Mouse (Mus musculus) stomach, embryonic 15.5 days (tissue): Measurements from ENCODE around the gene Ildr2. TPM values are rescaled to one million over a fixed set of nuclear protein-coding genes. Genes with fewer than 3 reads are reported as not detected.

Source experiments
- ATAC-seq: fragments of 200-750 bp; cut with Nextera tagmentation; 2 replicates; pipeline ENCODE4 v1.8.0; 2017; ENCODE audit warnings: low read depth, moderate number of reproducible peaks, moderate TSS enrichment; ENCODE audit not compliant: insufficient read depth, low FRiP score
- H3K27ac ChIP-seq: fragments of 300-500 bp; sonication (generic); 2 replicates; pipeline ENCODE4 v1.5.1; 2015; ENCODE audit warnings: mild to moderate bottlenecking, inconsistent platforms
- H3K27me3 ChIP-seq: fragments of 300-500 bp; sonication (generic); replicated peaks from 2 replicates; pipeline ENCODE4 v1.6.1; 2015; ENCODE audit warnings: inconsistent platforms
- H3K36me3 ChIP-seq: fragments of 300-500 bp; sonication (generic); 2 replicates; pipeline ENCODE4 v1.6.1; 2015; ENCODE audit warnings: inconsistent platforms
- H3K4me1 ChIP-seq: fragments of 300-500 bp; sonication (generic); 2 replicates; pipeline ENCODE4 v1.6.1; 2015; ENCODE audit warnings: inconsistent platforms
- H3K4me2 ChIP-seq: fragments of 300-500 bp; sonication (generic); 2 replicates; pipeline ENCODE4 v1.6.1; 2015; ENCODE audit warnings: mild to moderate bottlenecking, inconsistent platforms
- H3K4me3 ChIP-seq: fragments of 300-500 bp; sonication (generic); replicated peaks from 2 replicates; pipeline ENCODE4 v1.5.1; 2015; ENCODE audit warnings: inconsistent platforms
- H3K9ac ChIP-seq: fragments of 300-500 bp; sonication (generic); 2 replicates; pipeline ENCODE4 v1.6.1; 2015; ENCODE audit warnings: inconsistent platforms
- H3K9me3 ChIP-seq: fragments of 300-500 bp; sonication (generic); 2 replicates; pipeline ENCODE4 v1.6.1; 2016; ENCODE audit warnings: inconsistent platforms
- WGBS: fragments of 180-500 bp; shearing (Covaris S2); methylation state at CpG from one replicate; pipeline ENCODE4 v1.1.7; 2015; 5-methylcytosine and 5-hydroxymethylcytosine counted together
- polyA plus RNA-seq: library from polyadenylated mRNA; unstranded; fragments of >200 nt; fragmentation: Nextera tagmentation; extraction: Ambion mirVana; gene quantifications from 2 replicates; pipeline ENCODE4 v1.2.1, GENCODE M21; 2015

Gene Ildr2
- polyA plus RNA-seq, 1 experiment from 2014 or later = 1.5 TPM

- 84% methylated on average over 6 of the region's 6 CpGs for WGBS
- H3K4me1 ChIP-seq = no peaks in the 10 kb centered on the region
- H3K9ac ChIP-seq = no peak overlapping the region
- H3K4me2 ChIP-seq = no peak overlapping the region
- H3K9me3 ChIP-seq = no peaks in the 10 kb centered on the region
- no peaks in the 10 kb centered on the region for H3K27me3 ChIP-seq
- H3K27ac ChIP-seq = no peak overlapping the region
- no peak for ATAC-seq
- no peaks in the 10 kb centered on the region for H3K36me3 ChIP-seq
- H3K4me3 ChIP-seq = no peak overlapping the region
Observed at GRCm38 (mm10) chr1:166345602-166346001, 91.7 kb downstream of the Ildr2 start.

DNA sequence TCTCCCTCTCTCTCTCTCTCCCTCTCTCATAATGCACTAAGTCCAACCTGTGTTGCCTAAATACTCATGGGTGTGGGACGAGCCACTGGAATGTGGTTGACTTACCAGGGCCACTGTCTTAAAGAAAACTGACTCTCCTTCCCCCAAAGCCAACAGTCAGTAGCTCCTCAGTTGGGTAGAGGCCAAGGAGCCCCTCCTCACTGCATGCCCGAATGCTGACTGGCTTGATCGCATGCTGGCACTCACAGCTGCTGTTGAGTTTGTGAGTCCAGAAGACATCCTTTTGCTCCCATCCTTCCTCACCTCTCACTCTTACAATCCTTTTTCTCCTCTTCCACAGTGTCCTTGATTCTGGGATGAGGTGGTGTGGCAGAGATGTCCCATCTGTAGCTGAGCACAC is 93.0 kb downstream of the Ildr2 start:
- H3K4me2 ChIP-seq = no peak overlapping the region
- no peaks in the 10 kb centered on the region for H3K27me3 ChIP-seq
- H3K4me3 ChIP-seq = no peak overlapping the region
- no peaks in the 10 kb centered on the region for H3K36me3 ChIP-seq
- ATAC-seq = no peak
- H3K9me3 ChIP-seq = no peaks in the 10 kb centered on the region
- H3K4me1 ChIP-seq = no peaks in the 10 kb centered on the region
- 79% methylated on average over 3 of the region's 3 CpGs for WGBS
- H3K9ac ChIP-seq = no peak overlapping the region
- no peak overlapping the region for H3K27ac ChIP-seq

- Histone ChIP-seq H3K4me3 (no peak overlapping the region), H3K27me3 (no peaks in the 10 kb centered on the region), H3K4me2 (no peak overlapping the region), H3K36me3 (no peaks in the 10 kb centered on the region), H3K9me3 (no peaks in the 10 kb centered on the region), H3K9ac (no peak overlapping the region), H3K27ac (no peak overlapping the region), H3K4me1 (no peaks in the 10 kb centered on the region)
- WGBS = 77% methylated on average over 3 of the region's 3 CpGs
- ATAC-seq = no peak
Observed at GRCm38 (mm10) chr1:166349341-166349740, 95.4 kb downstream of the Ildr2 start.

DNA sequence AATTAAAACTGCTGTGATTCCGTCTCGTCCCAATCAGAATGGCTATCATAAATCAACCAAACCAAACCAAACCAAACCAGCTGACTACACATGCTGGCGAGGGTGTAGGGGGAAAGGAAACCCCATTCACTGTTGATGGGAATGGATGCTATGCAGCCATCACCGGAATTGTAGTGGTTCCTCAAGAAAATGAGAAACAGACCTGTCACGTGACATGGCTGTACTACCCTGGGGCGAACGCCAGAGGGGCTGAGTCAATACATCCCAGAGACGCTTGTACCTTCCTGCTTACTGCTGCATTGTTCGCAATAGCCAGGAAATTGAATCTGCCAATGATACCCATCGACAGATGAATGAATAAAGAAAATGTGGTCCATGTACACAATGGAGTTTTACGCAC is 95.8 kb downstream of the Ildr2 start:
- no peak overlapping the region for H3K27ac ChIP-seq
- H3K9me3 ChIP-seq = no peaks in the 10 kb centered on the region
- WGBS = 84% methylated on average over 11 of the region's 11 CpGs
- no peak overlapping the region for H3K4me2 ChIP-seq
- no peak overlapping the region for H3K9ac ChIP-seq
- H3K27me3 ChIP-seq = no peaks in the 10 kb centered on the region
- ATAC-seq = no peak
- no peaks in the 10 kb centered on the region for H3K36me3 ChIP-seq
- H3K4me1 ChIP-seq = no peaks in the 10 kb centered on the region
- H3K4me3 ChIP-seq = no peak overlapping the region

GRCm38 (mm10) chr1:166360157-166360855 is 106.4 kb downstream of the Ildr2 start:
- no peak overlapping the region for H3K9ac ChIP-seq
- no peak overlapping the region for H3K4me3 ChIP-seq
- no peak overlapping the region for H3K4me2 ChIP-seq
- no peaks in the 10 kb centered on the region for H3K9me3 ChIP-seq
- H3K36me3 ChIP-seq = no peaks in the 10 kb centered on the region
- H3K4me1 ChIP-seq = no peaks in the 10 kb centered on the region
- WGBS = 20% methylated on average over 14 of the region's 14 CpGs
- H3K27me3 ChIP-seq = no peaks in the 10 kb centered on the region
- ATAC-seq = 0 out of 2 replicates have a peak, but pooled peaks have one; percentile 58
- no peak overlapping the region for H3K27ac ChIP-seq

DNA sequence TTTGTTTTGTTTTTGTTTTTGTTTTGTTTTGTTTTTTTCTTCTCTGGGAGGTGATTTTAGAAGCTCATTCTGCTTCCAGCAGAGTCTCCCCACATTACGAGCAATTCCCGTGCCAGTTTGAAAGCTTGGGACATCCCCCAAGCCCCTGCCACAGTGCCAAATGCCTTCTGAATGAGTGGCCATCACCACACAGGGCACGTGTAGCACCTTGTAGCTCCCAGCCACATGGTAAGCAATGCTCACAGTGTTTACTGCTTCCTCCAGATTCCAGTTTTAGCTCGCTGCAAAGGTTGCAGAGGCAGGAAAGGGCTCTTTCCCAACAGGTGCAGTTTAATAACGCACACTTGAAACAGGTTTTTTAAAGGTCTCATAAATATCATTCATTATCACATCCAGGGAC is 107.0 kb downstream of the Ildr2 start:
- no peak for ATAC-seq
- H3K27ac ChIP-seq = no peak overlapping the region
- no peaks in the 10 kb centered on the region for H3K27me3 ChIP-seq
- 81% methylated on average over 5 of the region's 5 CpGs for whole genome bisulfite sequencing
- no peaks in the 10 kb centered on the region for H3K9me3 ChIP-seq
- H3K4me3 ChIP-seq = no peak overlapping the region
- H3K4me2 ChIP-seq = no peak overlapping the region
- no peaks in the 10 kb centered on the region for H3K36me3 ChIP-seq
- no peak overlapping the region for H3K9ac ChIP-seq
- no peaks in the 10 kb centered on the region for H3K4me1 ChIP-seq

DNA sequence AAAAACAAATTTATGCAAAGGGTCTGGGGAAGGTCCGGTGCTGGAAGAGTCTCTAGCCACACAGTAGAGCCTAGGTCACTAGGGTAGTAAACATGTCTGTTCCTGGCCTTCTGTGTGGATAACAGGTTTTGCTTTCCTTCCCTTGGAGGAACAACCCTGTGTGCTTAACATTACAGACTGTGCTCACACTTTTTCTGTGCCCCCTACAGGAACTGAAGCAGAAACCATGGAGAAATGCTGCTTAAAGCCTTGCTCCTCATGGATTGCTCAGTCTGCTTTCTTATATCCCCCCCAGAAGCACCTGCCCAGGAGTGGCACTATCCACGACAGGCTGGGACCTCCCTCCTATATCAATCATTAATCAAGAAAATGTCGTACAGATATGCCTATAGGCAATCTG is 107.9 kb downstream of the Ildr2 start:
- Histone ChIP-seq H3K27ac (no peak overlapping the region), H3K4me2 (no peak overlapping the region), H3K4me1 (no peaks in the 10 kb centered on the region), H3K36me3 (no peaks in the 10 kb centered on the region), H3K4me3 (no peak overlapping the region), H3K9ac (no peak overlapping the region), H3K9me3 (no peaks in the 10 kb centered on the region), H3K27me3 (no peaks in the 10 kb centered on the region)
- ATAC-seq = no peak
- 53% methylated on average over 3 of the region's 3 CpGs for WGBS

DNA sequence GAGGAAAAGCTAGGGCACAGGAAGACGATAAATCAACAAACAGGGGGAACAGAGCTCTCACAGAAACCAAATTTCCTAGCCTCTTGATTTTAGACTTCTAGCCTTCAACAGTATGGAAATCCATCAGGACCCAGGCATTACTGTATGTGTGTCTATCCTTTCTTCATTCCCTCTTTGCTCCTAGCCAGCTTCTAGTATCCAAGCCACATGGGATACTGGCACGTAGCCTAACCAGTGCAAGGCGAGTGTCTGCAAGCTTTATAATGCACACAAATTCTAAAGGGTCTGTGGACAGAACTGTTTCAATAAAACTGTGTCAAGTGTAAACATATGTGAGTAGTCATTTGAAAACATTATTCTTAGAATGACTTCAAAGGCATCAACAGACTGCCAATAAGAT is 108.7 kb downstream of the Ildr2 start:
- Histone ChIP-seq H3K27me3 (no peaks in the 10 kb centered on the region), H3K27ac (no peak overlapping the region), H3K4me2 (no peak overlapping the region), H3K4me1 (no peaks in the 10 kb centered on the region), H3K9me3 (no peaks in the 10 kb centered on the region), H3K36me3 (no peaks in the 10 kb centered on the region), H3K4me3 (no peak overlapping the region), H3K9ac (no peak overlapping the region)
- WGBS = 54% methylated on average over 3 of the region's 3 CpGs
- ATAC-seq = no peak

DNA sequence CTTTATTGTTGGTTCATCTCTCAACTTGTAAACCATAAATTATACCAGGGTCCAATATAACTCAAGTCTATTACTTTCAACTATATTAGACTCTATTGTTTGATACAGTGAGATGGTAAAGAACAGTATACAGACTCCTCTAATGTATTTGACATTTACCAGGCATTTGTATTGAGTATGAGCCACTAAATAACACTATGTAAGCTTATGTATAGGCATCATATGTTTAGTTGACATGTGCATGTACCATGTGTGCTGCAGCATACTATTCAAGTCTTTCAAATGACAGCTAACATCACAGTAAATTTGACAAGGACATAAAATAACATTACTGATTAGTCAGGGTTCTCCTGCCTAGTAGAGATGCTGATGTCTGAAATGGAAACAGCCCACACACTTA is 109.2 kb downstream of the Ildr2 start:
- no peak overlapping the region for H3K4me3 ChIP-seq
- H3K36me3 ChIP-seq = no peaks in the 10 kb centered on the region
- no peak overlapping the region for H3K9ac ChIP-seq
- ATAC-seq = no peak
- no peak overlapping the region for H3K27ac ChIP-seq
- H3K27me3 ChIP-seq = no peaks in the 10 kb centered on the region
- H3K4me2 ChIP-seq = no peak overlapping the region
- no peaks in the 10 kb centered on the region for H3K4me1 ChIP-seq
- H3K9me3 ChIP-seq = no peaks in the 10 kb centered on the region

Other genes starting within 250 kb of the Ildr2 start
- 2.9 and 3.2 TPM in 2 replicates for gene Dusp27, start 126.2 kb upstream of the Ildr2 start, polyA plus RNA-seq
- gene Gpa33, start 123.9 kb upstream of the Ildr2 start, polyA plus RNA-seq = 13.4 and 15.1 TPM in 2 replicates
- gene Mael, start 15.4 kb upstream of the Ildr2 start, polyA plus RNA-seq = not detected in 2 replicates
- 42.6 and 44.8 TPM in 2 replicates for gene Tada1, start 125.0 kb downstream of the Ildr2 start, polyA plus RNA-seq
- gene Pogk, start 155.7 kb downstream of the Ildr2 start, polyA plus RNA-seq = 10.3 and 12.5 TPM in 2 replicates
- not detected in 2 replicates for gene Gm4846, start 243.4 kb downstream of the Ildr2 start, polyA plus RNA-seq